Mouse (Mus musculus) kidney, postnatal 4 days (tissue): ENCODE data around the gene Fam53b.
"Not testable (repeated sequence)": the region's sequence is repeated elsewhere in the genome, so short reads cannot be mapped to it uniquely, and the experiment has no call there.

Experiments
- DNase-seq, 2 experiments: peaks; one replicate each; pipeline ENCODE4 v3.0.0; 2021; ENCODE audit warnings: mixed read lengths in 2 of 2

The Fam53b gene

DNA sequence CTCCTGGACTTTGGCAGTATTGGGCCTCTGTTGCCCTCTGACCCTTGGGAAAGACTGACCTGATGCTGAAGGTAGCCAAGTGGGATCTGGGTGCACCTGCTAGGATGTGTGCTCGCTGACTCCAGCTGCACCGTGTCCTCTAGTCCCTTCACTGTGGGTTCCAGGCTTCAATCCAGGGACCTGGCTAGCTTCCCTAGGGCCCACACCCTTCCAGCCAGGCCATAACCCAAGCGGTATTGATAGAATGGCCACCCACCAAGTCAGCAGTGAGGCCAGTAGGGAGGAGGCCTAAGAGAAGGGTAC lies 142.9 kb downstream of the Fam53b start:
- peak in 1 of 2 experiments; percentile 48 for DNase-seq

DNA sequence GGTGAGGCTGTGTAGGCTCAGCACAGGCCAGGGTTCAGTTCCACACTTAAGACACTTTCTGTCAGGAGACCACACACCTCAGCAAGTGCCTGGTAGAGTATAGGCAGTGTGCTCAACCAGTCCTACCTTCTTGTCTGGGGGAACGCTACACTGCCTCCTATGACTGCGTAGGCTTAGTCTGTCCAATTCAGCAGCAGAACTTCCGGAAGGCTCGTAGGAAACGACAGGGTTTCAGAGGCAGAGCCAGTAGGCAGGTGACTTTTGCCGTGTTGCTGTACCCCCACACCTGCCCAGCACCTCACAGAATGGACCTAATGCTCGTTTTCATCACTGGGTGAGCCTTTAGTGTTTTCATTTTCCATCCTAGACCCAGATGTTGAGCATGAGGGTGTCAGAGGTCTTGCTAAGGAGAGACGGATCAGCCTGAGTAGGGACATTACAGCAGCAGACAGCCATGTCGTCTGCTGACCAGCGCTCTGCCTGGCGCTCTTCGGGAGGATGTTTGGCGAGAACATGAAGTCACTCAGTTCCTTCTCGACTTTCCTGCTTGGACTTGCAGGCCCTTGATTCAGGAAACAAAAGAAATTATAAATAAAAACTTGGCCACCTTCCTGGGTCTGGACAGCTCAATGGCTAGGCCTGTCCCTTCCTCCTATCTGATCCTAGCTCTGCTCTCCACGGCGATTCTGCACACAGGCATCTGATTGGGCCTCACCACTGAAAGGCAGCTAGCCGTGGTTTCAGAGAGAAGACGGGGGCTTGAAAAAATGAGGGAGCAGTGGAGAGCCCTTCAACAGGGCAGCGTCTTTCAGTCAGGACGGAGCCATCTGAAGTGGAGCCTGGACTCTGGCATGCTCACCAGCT lies 143.5 kb downstream of the Fam53b start:
- DNase-seq, result peak in 1 of 2 experiments; percentile 39

DNA sequence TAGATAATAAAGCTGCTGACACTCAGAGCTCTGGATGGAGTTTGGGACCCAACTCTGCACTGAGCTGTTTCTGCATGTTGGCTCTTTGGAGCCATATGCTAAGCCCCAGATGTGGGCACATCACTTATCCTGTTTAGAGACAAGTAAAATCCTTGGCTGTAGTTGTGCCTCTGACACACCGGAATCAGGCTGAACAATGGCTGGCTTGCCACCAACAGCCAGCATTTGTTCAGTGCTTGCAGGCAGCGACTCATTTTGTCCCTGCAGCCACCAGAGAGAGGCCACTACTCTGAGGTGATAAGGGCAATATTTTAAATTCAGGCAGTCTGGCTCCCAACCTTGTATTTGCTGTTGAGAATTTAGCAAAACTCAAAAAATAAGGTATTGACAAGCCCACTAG lies 145.1 kb downstream of the Fam53b start:
- peak; percentile 42 to 62 for DNase-seq

DNA sequence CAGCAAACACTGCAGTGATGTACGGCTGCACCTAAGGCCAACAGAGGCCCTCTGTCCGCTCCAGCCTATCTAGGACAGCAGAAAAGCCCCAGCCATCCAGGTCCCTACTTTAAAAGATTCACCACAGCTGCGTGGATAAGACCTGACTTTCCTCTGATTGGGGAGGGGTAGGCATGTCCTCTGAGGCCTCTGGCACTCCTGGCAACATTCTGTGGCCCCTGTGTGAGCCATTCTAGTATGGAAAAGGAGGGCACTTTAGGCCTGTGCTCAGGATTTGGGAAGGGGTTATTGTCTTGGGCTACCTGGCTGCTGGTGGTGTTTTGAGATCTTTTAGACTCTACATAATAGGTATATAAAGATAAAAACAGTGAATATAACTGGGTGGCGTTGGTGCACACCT lies 147.2 kb downstream of the Fam53b start:
- no peak for DNase-seq

DNA sequence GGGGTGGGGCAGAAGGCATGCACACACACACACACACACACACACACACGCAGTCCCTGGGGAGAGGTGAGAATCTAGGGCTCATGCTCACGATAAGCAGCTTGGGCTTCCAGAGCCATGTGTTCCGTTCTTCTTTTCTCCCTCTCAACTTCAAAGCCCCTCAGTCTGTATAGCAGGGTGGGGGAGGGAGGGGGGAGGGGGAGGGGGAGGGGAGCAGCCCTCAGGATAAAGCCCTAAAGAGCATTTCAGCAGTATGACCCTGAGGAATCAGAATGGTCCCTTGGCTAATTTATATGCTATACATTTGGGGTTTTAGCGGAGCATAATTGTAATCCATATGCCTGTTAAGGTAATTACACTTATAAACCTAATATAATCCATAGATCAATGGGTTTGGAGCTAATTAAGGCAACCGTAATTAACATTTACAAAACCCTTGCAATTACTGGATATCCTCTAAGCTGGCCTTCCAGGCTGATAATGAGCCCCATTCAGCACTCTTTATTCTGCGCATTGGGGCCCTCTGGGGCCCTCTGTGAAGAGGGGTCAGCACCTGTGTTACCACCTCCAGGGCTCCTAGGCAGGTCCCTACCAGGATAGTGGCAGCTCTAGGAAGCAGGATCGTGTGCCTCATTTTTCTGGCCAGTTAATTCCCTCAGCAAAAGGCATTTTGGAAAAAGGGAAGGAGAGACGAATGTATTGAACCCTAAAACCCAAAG lies 147.9 kb downstream of the Fam53b start:
- DNase-seq, result no peak

DNA sequence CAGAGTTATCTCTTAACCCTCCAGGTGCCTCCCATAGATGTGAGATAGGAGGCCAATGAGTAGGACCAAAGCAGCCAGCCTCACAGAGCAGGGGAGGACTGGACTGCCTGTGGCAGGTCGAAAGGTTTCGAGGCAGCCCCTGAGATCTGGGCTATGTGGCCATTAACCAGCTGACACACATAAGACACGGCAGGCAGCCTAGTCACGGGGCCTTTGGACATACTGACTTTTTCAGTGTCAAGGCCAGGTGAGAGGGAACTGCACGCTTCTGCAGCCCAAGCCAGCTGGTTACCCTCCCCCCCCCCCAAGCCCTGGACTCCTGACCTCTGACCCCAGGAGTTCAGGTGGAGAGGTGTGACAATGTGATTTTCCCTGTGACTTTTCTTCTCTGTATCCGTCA lies 148.9 kb downstream of the Fam53b start:
- no peak for DNase-seq

DNA sequence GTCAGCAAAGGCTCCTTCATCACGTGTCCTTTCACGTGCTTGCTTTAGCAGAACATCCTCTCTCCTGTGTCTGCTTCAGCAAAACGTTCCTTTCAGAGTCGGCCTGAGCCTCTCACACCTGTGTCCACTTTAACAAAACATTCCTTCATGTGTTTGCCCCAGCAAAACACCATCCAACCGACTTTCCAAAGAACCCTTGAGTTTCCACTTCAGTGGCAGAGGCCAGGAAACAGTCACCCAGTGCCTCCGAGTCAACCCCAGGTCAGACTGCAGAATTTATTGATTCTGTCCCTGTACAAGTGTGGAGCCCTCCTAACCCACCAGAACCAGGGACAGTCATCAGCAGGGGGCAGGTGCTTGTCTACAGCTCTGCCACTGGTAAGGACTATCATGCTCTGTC lies 150.9 kb downstream of the Fam53b start:
- not testable (repeated sequence) for DNase-seq
